Mouse (Mus musculus): ENCODE measurements around the gene Pcgf2. TPM values are rescaled to one million over a fixed set of nuclear protein-coding genes. Genes with fewer than 3 reads are reported as not detected.

Pcgf2 gene
- polyA plus RNA-seq, 1 experiment from 2014 or later: 10.5 TPM

GRCm38 (mm10) chr11:97743423-97743822, 43.1 kb upstream of the Pcgf2 start:
- ATAC-seq (no peak), DNase-seq (ENCODE audit: low spot score) (no peak)
- H3K4me1 ChIP-seq (ENCODE audit: insufficient read depth, low read depth, low read length): peaks cover 12% of the 10 kb centered on the region
- peaks cover 8% of the 10 kb centered on the region; the same call in 1 of the 2 replicates for H3K36me3 ChIP-seq (ENCODE audit: insufficient read depth, low read length)
- H3K27ac ChIP-seq (ENCODE audit: low read length): peak overlapping the region; percentile 78
- TF ChIP-seq EP300 (IDR thresholded peaks at IDR 0.05) (no peak), CTCF (IDR thresholded peaks at IDR 0.05) (no peak)
- no peaks in the 10 kb centered on the region for H3K27me3 ChIP-seq (replicated peaks; ENCODE audit: insufficient read depth, low read length)
- WGBS: 7% methylated on average over 9 of the region's 9 CpGs
- peak overlapping the region; percentile 65; the same call in 1 of the 2 replicates for H3K9ac ChIP-seq (replicated peaks; ENCODE audit: low read depth)
- H3K4me3 ChIP-seq (ENCODE audit: low read depth, low read length): peak overlapping the region; percentile 83
- H3K4me2 ChIP-seq (replicated peaks; ENCODE audit: low read depth, low read length): peak overlapping the region; percentile 88
- no peaks in the 10 kb centered on the region for H3K9me3 ChIP-seq (ENCODE audit: low read length)

GRCm38 (mm10) chr11:97742591-97742990, 42.3 kb upstream of the Pcgf2 start:
- no peaks in the 10 kb centered on the region for H3K9me3 ChIP-seq (ENCODE audit: low read length)

GRCm38 (mm10) chr11:97742157-97742556, 41.9 kb upstream of the Pcgf2 start:
- 82% methylated on average over 5 of the region's 5 CpGs for WGBS
- no peak overlapping the region for H3K27ac ChIP-seq (ENCODE audit: low read length)
- TF ChIP-seq EP300 (IDR thresholded peaks at IDR 0.05) (no peak), CTCF (IDR thresholded peaks at IDR 0.05) (no peak)
- H3K4me3 ChIP-seq (ENCODE audit: low read depth, low read length): no peak overlapping the region
- H3K4me1 ChIP-seq (ENCODE audit: insufficient read depth, low read depth, low read length): peaks cover 12% of the 10 kb centered on the region
- no peak overlapping the region for H3K9ac ChIP-seq (replicated peaks; ENCODE audit: low read depth)
- DNase-seq (ENCODE audit: low spot score): no peak
- no peaks in the 10 kb centered on the region for H3K9me3 ChIP-seq (ENCODE audit: low read length)
- H3K27me3 ChIP-seq (replicated peaks; ENCODE audit: insufficient read depth, low read length): no peaks in the 10 kb centered on the region
- H3K4me2 ChIP-seq (replicated peaks; ENCODE audit: low read depth, low read length): no peak overlapping the region
- no peak for ATAC-seq
- peaks cover 5% of the 10 kb centered on the region; the same call in 1 of the 2 replicates for H3K36me3 ChIP-seq (ENCODE audit: insufficient read depth, low read length)

More at GRCm38 (mm10) chr11:97742591-97742990, 42.3 kb upstream of the Pcgf2 start:
- DNase-seq (ENCODE audit: low spot score) (no peak), ATAC-seq (no peak)
- H3K9ac ChIP-seq (replicated peaks; ENCODE audit: low read depth): no peak overlapping the region
- H3K4me3 ChIP-seq (ENCODE audit: low read depth, low read length): no peak overlapping the region
- TF ChIP-seq EP300 (IDR thresholded peaks at IDR 0.05) (no peak), CTCF (IDR thresholded peaks at IDR 0.05) (no peak)
- peaks cover 8% of the 10 kb centered on the region; the same call in 1 of the 2 replicates for H3K36me3 ChIP-seq (ENCODE audit: insufficient read depth, low read length)
- 79% methylated on average over 9 of the region's 9 CpGs for WGBS
- no peaks in the 10 kb centered on the region for H3K27me3 ChIP-seq (replicated peaks; ENCODE audit: insufficient read depth, low read length)
- no peak overlapping the region for H3K27ac ChIP-seq (ENCODE audit: low read length)
- peak overlapping the region; percentile 88; the same call in 1 of the 2 replicates for H3K4me2 ChIP-seq (replicated peaks; ENCODE audit: low read depth, low read length)
- H3K4me1 ChIP-seq (ENCODE audit: insufficient read depth, low read depth, low read length): peaks cover 12% of the 10 kb centered on the region

GRCm38 (mm10) chr11:97740190-97740589, 39.9 kb upstream of the Pcgf2 start:
- DNase-seq (ENCODE audit: low spot score) (peak; percentile 39), ATAC-seq (no peak)
- H3K4me3 ChIP-seq (ENCODE audit: low read depth, low read length): no peak overlapping the region
- H3K9me3 ChIP-seq (ENCODE audit: low read length): no peaks in the 10 kb centered on the region
- H3K36me3 ChIP-seq (ENCODE audit: insufficient read depth, low read length): no peaks in the 10 kb centered on the region
- no peak overlapping the region for H3K9ac ChIP-seq (replicated peaks; ENCODE audit: low read depth)
- peaks cover 12% of the 10 kb centered on the region for H3K4me1 ChIP-seq (ENCODE audit: insufficient read depth, low read depth, low read length)
- TF ChIP-seq CTCF (IDR thresholded peaks at IDR 0.05) (no peak), EP300 (IDR thresholded peaks at IDR 0.05) (no peak)
- H3K27ac ChIP-seq (ENCODE audit: low read length): no peak overlapping the region
- 33% methylated on average over 7 of the region's 7 CpGs for WGBS
- H3K4me2 ChIP-seq (replicated peaks; ENCODE audit: low read depth, low read length): no peak overlapping the region
- no peaks in the 10 kb centered on the region for H3K27me3 ChIP-seq (replicated peaks; ENCODE audit: insufficient read depth, low read length)

GRCm38 (mm10) chr11:97739155-97739554, 38.9 kb upstream of the Pcgf2 start:
- H3K27me3 ChIP-seq (replicated peaks; ENCODE audit: insufficient read depth, low read length): no peaks in the 10 kb centered on the region
- H3K36me3 ChIP-seq (ENCODE audit: insufficient read depth, low read length): no peaks in the 10 kb centered on the region
- no peaks in the 10 kb centered on the region for H3K9me3 ChIP-seq (ENCODE audit: low read length)
- no peak overlapping the region for H3K4me3 ChIP-seq (ENCODE audit: low read depth, low read length)
- H3K9ac ChIP-seq (replicated peaks; ENCODE audit: low read depth): no peak overlapping the region
- H3K4me2 ChIP-seq (replicated peaks; ENCODE audit: low read depth, low read length): no peak overlapping the region
- TF ChIP-seq EP300 (IDR thresholded peaks at IDR 0.05): no peak
- peak; percentile 44 for TF ChIP-seq CTCF (IDR thresholded peaks at IDR 0.05)
- 82% methylated on average over 3 of the region's 3 CpGs for WGBS
- H3K27ac ChIP-seq (ENCODE audit: low read length): no peak overlapping the region
- DNase-seq (ENCODE audit: low spot score): no peak
- peaks cover 12% of the 10 kb centered on the region for H3K4me1 ChIP-seq (ENCODE audit: insufficient read depth, low read depth, low read length)
- no peak for ATAC-seq

- TF ChIP-seq EP300 (IDR thresholded peaks at IDR 0.05) (no peak), CTCF (IDR thresholded peaks at IDR 0.05) (peak; percentile 61)
- Histone ChIP-seq H3K4me2 (replicated peaks; ENCODE audit: low read depth, low read length) (no peak overlapping the region), H3K36me3 (ENCODE audit: insufficient read depth, low read length) (no peaks in the 10 kb centered on the region), H3K27ac (ENCODE audit: low read length) (no peak overlapping the region), H3K9ac (replicated peaks; ENCODE audit: low read depth) (no peak overlapping the region), H3K4me1 (ENCODE audit: insufficient read depth, low read depth, low read length) (peaks cover 11% of the 10 kb centered on the region), H3K4me3 (ENCODE audit: low read depth, low read length) (no peak overlapping the region), H3K9me3 (ENCODE audit: low read length) (no peaks in the 10 kb centered on the region), H3K27me3 (replicated peaks; ENCODE audit: insufficient read depth, low read length) (no peaks in the 10 kb centered on the region)
- no peak for DNase-seq (ENCODE audit: low spot score)
- 56% methylated on average over 6 of the region's 6 CpGs for WGBS
- ATAC-seq: no peak
These were observed 38.4 kb upstream of the Pcgf2 start for GRCm38 (mm10) chr11:97738703-97739102.

- no peak for DNase-seq (ENCODE audit: low spot score)
- WGBS: 57% methylated on average over 4 of the region's 4 CpGs
- Histone ChIP-seq H3K4me3 (ENCODE audit: low read depth, low read length) (no peak overlapping the region), H3K4me2 (replicated peaks; ENCODE audit: low read depth, low read length) (no peak overlapping the region), H3K27ac (ENCODE audit: low read length) (no peak overlapping the region), H3K9ac (replicated peaks; ENCODE audit: low read depth) (no peak overlapping the region), H3K36me3 (ENCODE audit: insufficient read depth, low read length) (no peaks in the 10 kb centered on the region), H3K4me1 (ENCODE audit: insufficient read depth, low read depth, low read length) (peaks cover 1% of the 10 kb centered on the region; the same call in 1 of the 2 replicates), H3K27me3 (replicated peaks; ENCODE audit: insufficient read depth, low read length) (no peaks in the 10 kb centered on the region), H3K9me3 (ENCODE audit: low read length) (no peaks in the 10 kb centered on the region)
- ATAC-seq: no peak
- no peak for TF ChIP-seq EP300 (IDR thresholded peaks at IDR 0.05)
- TF ChIP-seq CTCF (IDR thresholded peaks at IDR 0.05): no peak
These were observed 37.3 kb upstream of the Pcgf2 start for GRCm38 (mm10) chr11:97737600-97737999.
